Mouse (Mus musculus): ENCODE results near the gene Mrpl28. TPM values are rescaled to one million over a fixed set of nuclear protein-coding genes. Genes with fewer than 3 reads are reported as not detected.

Mrpl28 gene
- total and polyA plus RNA-seq, 3 experiments, result 90.5 to 161 (median 148) TPM

DNA sequence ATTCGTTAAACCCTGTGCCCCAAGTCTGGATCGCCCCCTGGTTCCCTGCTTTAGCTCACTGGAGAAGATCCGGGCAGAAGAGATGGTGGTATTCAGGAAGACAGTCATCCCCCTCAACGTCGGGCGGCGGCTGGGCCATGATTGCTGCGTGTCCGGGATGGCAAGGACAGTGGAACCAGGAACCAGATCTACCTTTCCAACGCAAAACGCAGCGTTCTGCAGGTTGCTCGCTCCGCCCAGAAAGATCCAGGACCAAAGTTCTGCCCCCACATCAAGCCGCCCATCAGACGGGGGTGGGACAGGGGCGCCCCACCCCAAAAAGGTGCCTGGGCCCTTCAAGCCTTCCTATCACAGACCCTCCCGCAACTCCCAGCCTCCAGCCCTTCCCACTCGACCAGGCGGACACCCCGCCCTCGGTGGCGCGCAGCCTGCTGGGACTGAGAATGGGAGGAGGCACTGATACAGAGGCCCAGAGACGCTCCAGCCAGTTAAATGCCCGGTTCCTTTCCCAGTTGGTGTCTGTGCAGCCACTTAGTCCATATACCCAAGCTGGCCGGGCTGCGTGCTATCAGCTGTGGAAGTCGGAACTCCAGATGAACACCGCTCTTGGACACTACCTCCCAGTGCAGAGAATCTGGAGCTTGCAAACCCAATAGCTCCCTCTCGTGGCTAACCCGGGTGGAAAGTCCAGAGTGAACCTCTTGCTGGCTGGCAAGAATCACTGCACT, 33.2 kb upstream of the Mrpl28 start, which contains the start of gene Decr2:
Gene Decr2 (minus strand): TSS at position 433 of the 728 bp plus-strand sequence.
- DNase-seq (ENCODE audit: extremely low read depth), result peak; percentile 91
- TF ChIP-seq ELF1 (IDR thresholded peaks at IDR 0.05; ENCODE audit: low read depth, low read length) (no peak), MEF2A (IDR thresholded peaks at IDR 0.05; ENCODE audit: borderline replicate concordance, low read depth, low read length) (peak; percentile 21; the same call in 1 of the 2 replicates), ZMIZ1 (IDR thresholded peaks at IDR 0.05; ENCODE audit: low read depth, low read length) (no peak), RCOR1 (conservative IDR thresholded peaks at IDR 0.05; ENCODE audit: low read depth, low read length) (no peak), USF2 (conservative IDR thresholded peaks at IDR 0.05; ENCODE audit: low read depth, low read length) (no peak), JUN (IDR thresholded peaks at IDR 0.05; ENCODE audit: insufficient read depth, low read depth, low read length) (no peak), SIN3A (IDR thresholded peaks at IDR 0.05; ENCODE audit: low read length) (peak; percentile 79; the same call in 1 of the 2 replicates), CTCF (conservative IDR thresholded peaks at IDR 0.05 in 1 of 2, IDR thresholded peaks at IDR 0.05 in 1 of 2; ENCODE audit: low read depth in 2 of 2, low read length in 2 of 2) (peak; percentile 66 to 96), KAT2A (IDR thresholded peaks at IDR 0.05; ENCODE audit: insufficient replicate concordance, low read length) (no peak), MAX (IDR thresholded peaks at IDR 0.05; ENCODE audit: low read length) (no peak), SMC3 (IDR thresholded peaks at IDR 0.05; ENCODE audit: low read depth, low read length) (peak; percentile 88), NRF1 (IDR thresholded peaks at IDR 0.05; ENCODE audit: low read depth, low read length) (no peak), NELFE (IDR thresholded peaks at IDR 0.05; ENCODE audit: low read depth, low read length) (no peak), MAFK (IDR thresholded peaks at IDR 0.05; ENCODE audit: insufficient replicate concordance, low read length) (no peak), ZC3H11A (IDR thresholded peaks at IDR 0.05; ENCODE audit: low read depth, low read length) (0 out of 2 replicates have a peak, but pooled peaks have one; percentile 14), UBTF (IDR thresholded peaks at IDR 0.05; ENCODE audit: low read depth, low read length) (no peak), E2F4 (IDR thresholded peaks at IDR 0.05; ENCODE audit: insufficient replicate concordance, low read depth, low read length) (no peak), MAZ (IDR thresholded peaks at IDR 0.05; ENCODE audit: low read depth, low read length) (no peak; the same call in 1 of the 2 replicates), ZKSCAN1 (IDR thresholded peaks at IDR 0.05; ENCODE audit: borderline replicate concordance, low read depth, low read length) (no peak), USF1 (IDR thresholded peaks at IDR 0.05; ENCODE audit: low read depth, low read length) (no peak), JUND (conservative IDR thresholded peaks at IDR 0.05; ENCODE audit: low read depth, low read length) (no peak), CHD1 (IDR thresholded peaks at IDR 0.05; ENCODE audit: low read depth, low read length) (no peak), GABPA (IDR thresholded peaks at IDR 0.05; ENCODE audit: insufficient replicate concordance, low read depth, low read length) (no peak), POLR2A (IDR thresholded peaks at IDR 0.05; ENCODE audit: low read depth, low read length) (peak; percentile 68), MYC (IDR thresholded peaks at IDR 0.05; ENCODE audit: low read depth, low read length) (no peak), HCFC1 (IDR thresholded peaks at IDR 0.05; ENCODE audit: low read depth, low read length) (no peak), PAX5 (IDR thresholded peaks at IDR 0.05; ENCODE audit: low read length) (no peak), EP300 (IDR thresholded peaks at IDR 0.05; ENCODE audit: low read length) (no peak), IRF4 (IDR thresholded peaks at IDR 0.05; ENCODE audit: low read depth, low read length) (peak; percentile 60; the same call in 1 of the 2 replicates), CHD2 (IDR thresholded peaks at IDR 0.05; ENCODE audit: low read length) (no peak), POLR2AphosphoS2 (IDR thresholded peaks at IDR 0.05; ENCODE audit: low read depth, low read length) (no peak), BHLHE40 (IDR thresholded peaks at IDR 0.05; ENCODE audit: low read depth, low read length) (0 out of 2 replicates have a peak, but pooled peaks have one; percentile 18), MXI1 (IDR thresholded peaks at IDR 0.05; ENCODE audit: low read depth, low read length) (no peak), TCF12 (IDR thresholded peaks at IDR 0.05; ENCODE audit: low read depth, low read length) (no peak), TBP (conservative IDR thresholded peaks at IDR 0.05; ENCODE audit: low read depth, low read length) (no peak), RAD21 (IDR thresholded peaks at IDR 0.05; ENCODE audit: low read depth, low read length) (peak; percentile 87)
- Histone ChIP-seq H3K36me3 (replicated peaks in 1 of 2; ENCODE audit: control insufficient read depth in 1 of 2, insufficient read depth in 1 of 2, low read length in 1 of 2) (peaks cover 0 to 11% of the 10 kb centered on the region in 2 experiments), H3K4me3 (replicated peaks in 1 of 3; ENCODE audit: low read depth in 2 of 3, low read length in 2 of 3, poor library complexity in 1 of 3) (peak within 1 kb of the TSS; percentile 63 to 85 (median 73)), H3K9ac (ENCODE audit: insufficient read depth, low read depth) (peak within 1 kb of the TSS; percentile 79), H3K27ac (ENCODE audit: insufficient read depth, low read depth) (0 out of 2 replicates have a peak within 1 kb of the TSS, but pooled peaks have one; percentile 16), H3K4me2 (ENCODE audit: insufficient read depth, low read depth, poor library complexity, severe bottlenecking) (peak within 1 kb of the TSS; percentile 46), H3K79me2 (replicated peaks; ENCODE audit: control insufficient read depth, extremely low read depth, insufficient read depth, poor library complexity, severe bottlenecking) (no peaks in the 10 kb centered on the region), H3K27me3 (replicated peaks) (peaks cover 19% of the 10 kb centered on the region), H3K9me3 (replicated peaks; ENCODE audit: low read length) (peaks cover 6% of the 10 kb centered on the region), H3K4me1 (ENCODE audit: control insufficient read depth in 1 of 2, insufficient read depth in 2 of 2) (peaks cover 0 to 7% of the 10 kb centered on the region in 2 experiments; a peak in 1 of 4 replicates)
- dilution Hi-C loops (cut with MboI; ENCODE audit: extremely low pct_ligation_motif_present, extremely low pct_unique_long_range_greater_than_20kb, low sequenced_read_pairs), result no loop called here
- in situ Hi-C loops (cut with MboI; ENCODE audit: low pct_ligation_motif_present, low pct_unique_long_range_greater_than_20kb, low sequenced_read_pairs), result loop anchor here (5.0 kb wide), 2 partner anchors 78 to 208 kb away; partner anchors contain the start of gene Wfikkn1
